Mouse (Mus musculus) liver, embryonic 14.5 days (tissue): ENCODE measurements around the gene Git2.

ENCODE experiments used
- CTCF ChIP-seq: IDR thresholded peaks from 2 replicates; pipeline ENCODE4 v1.5.1; 2016; ENCODE audit warnings: antibody characterized with exemption, low read depth, control low read depth
- EP300 ChIP-seq: IDR thresholded peaks from 2 replicates; pipeline ENCODE4 v1.6.1; 2016; ENCODE audit warnings: antibody characterized with exemption, low read depth

- no peak for TF ChIP-seq CTCF
- TF ChIP-seq EP300 = no peak
Measured at GRCm38 (mm10) chr5:114731969-114732368, 43.3 kb downstream of the Git2 start.
